Mouse (Mus musculus) layer of hippocampus, adult 2 months (tissue): ENCODE measurements at regions not wholly inside any gene's neighbourhood (a gene's known extent, or its start where the extent isn't known, plus 50 kb on each side); places are given as distances from the start of the nearest gene placed in this dataset.

ENCODE experiments used
- DNase-seq, 2 experiments: peaks; one replicate each; pipeline ENCODE4 v3.0.0; 2022; ENCODE audit warnings: low spot score in 2 of 2
- H3K27ac ChIP-seq: fragments of 200-600 bp; 2 replicates; pipeline ENCODE4 v1.8.1; 2022
- H3K4me3 ChIP-seq: fragments of 200-600 bp; 2 replicates; pipeline ENCODE4 v1.8.1; 2022; ENCODE audit warnings: mild to moderate bottlenecking
- CTCF ChIP-seq: fragments of 200-600 bp; conservative IDR thresholded peaks from 2 replicates; pipeline ENCODE4 v1.8.1; 2022; ENCODE audit warnings: antibody characterized with exemption, mild to moderate bottlenecking, moderate library complexity

DNA sequence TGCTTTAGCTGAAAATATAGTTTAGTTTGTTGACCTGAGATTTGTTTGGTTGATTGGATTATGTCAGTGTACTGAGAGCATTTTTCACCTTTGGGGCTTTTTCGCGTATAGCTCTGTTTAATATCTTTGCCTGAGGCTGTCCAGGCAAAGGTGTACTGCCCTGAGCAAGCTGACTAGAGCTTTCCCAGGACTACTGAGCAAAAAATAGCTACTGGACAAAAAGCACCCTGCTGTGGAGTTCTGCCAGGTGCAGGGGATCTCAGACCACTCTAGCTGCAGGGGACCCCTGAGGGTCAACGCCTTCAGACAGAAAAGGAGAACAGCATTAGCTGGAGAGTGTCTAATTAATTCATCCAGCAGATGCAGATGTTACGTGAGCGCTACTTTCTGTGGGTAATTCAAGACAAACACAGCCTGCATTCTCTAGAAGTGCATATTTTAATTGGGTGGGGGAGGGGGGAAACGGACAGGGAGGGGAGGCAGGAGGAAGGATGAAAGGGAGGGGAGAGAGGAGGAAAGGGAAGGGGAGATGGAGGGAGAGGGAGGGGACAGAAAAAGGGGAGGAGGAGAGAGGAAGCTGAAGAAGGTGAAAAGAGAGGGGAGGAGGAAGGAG, 61.7 kb downstream of the Thnsl1 start:
- H3K4me3 ChIP-seq, result no peak overlapping the region
- no peak for DNase-seq

DNA sequence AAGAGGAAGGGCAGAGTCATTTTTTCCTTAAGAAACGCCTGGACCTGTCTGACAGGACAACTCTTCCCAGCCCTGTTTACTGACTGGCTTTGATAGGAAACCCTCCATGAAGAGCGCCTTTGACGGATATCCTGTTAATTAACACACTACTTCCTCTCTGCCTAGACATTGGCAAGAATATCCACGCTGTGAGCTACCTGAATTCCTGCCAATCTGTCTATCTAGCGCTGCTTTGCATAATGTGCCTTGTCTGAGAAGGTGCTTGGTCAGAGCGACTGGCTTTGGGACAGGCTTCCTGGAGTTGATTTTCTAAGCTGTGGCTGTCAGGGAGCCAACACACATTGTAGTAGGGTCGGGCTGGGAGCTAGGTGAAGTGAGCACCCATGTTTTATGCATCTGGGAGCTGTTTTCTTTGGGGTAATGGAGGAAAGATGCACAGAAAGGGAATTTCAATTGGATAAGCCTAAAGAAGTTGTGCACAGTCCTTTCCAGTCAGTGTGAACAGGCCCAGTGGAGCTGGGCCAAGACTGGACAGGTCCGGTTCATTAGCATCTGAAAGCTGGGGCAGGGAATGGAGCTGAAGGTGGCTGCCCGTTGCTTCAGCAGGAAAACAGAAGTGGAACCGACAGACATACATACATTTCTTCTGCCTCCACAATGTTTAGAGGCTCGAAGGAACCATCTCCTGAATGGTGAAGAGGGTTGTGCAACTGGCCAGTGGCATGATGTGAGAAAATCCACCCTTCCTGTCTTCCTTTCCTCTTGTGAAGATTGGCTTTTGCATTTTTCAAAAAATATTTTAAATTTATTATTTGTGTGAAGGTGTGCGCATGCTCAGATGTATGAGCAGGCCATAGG, 64.7 kb downstream of the Thnsl1 start:
- no peak overlapping the region for H3K4me3 ChIP-seq
- no peak for DNase-seq
- peak overlapping the region; percentile 39; the same call in 1 of the 2 replicates for H3K27ac ChIP-seq
- no peak for TF ChIP-seq CTCF

More for the DNA sequence above, 61.7 kb downstream of the Thnsl1 start:
- H3K27ac ChIP-seq, result no peak overlapping the region
- no peak for TF ChIP-seq CTCF

DNA sequence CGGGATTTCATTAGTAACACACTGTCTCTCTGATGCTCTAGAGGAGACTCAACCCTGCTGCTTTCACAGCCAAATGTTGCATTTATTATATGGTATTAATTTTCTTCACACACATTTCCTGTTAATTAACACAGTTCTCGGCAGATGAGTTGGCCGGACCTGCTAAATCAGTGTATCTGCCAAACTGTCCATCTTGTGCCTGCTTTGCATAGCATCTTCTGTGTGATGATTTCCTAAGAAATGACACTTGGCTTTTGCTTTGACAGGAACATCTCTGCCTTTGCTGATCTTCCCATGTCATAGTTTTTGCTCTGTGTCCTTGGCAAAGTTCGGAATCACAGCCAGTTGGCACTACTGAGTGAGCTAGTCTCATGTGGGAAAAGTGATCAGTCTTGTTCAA, 67.9 kb downstream of the Thnsl1 start:
- Histone ChIP-seq H3K27ac (no peak overlapping the region), H3K4me3 (no peak overlapping the region)
- DNase-seq, result no peak
- TF ChIP-seq CTCF, result no peak

DNA sequence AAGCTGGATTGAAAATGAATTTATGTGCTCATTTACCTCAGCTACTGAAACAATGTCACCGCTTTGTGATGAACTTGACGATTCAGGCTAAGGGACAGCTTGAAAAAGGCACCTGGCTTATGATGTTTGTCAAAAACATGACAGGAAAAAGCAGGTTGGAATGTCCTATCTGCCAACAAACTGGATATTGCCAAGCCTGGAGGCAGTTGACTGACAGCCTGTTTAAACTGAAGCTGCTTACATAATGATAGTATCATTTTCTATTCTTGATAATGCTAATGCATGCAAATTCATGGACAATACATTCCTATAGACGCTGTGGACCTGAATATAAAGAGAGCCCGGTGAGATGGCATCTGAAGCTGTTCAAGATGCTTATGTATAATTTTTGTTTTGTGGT, 69.8 kb downstream of the Thnsl1 start:
- DNase-seq, result no peak
- peak overlapping the region; percentile 49; the same call in 1 of the 2 replicates for H3K27ac ChIP-seq
- no peak for TF ChIP-seq CTCF
- peak overlapping the region; percentile 3 for H3K4me3 ChIP-seq

DNA sequence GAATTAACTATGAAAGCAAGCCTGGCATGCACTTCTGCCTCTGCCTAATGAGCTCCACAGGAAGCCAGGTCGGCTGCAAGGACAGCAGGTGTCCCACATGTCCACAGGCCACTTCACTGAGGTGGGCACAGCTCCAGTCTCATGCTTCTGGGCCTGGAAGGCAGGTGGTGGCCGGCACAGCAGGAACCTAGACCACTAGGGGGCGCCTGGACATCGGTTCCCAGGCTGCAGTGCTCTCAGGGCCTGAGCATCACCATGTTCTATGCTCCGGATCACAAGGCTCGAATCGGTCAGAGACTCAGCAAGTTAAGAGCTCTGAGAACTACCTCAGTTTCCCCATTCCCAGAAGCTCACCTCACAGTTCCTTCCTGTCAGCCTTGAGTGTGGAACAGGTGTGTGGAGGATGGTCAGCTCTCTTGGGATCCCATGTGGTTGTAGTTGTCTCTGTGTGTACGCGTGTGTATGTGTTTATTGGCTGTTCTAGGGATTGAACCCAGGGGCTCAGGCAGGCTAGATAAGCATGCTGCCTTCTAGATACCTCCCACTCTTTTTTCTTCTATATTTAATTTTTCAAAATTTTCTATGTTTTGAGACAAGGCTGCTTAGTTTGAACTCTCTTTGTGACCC, 75.4 kb downstream of the Thnsl1 start:
- TF ChIP-seq CTCF, result peak; percentile 97
- no peak overlapping the region; the same call in 1 of the 2 replicates for H3K4me3 ChIP-seq
- H3K27ac ChIP-seq, result no peak overlapping the region
- DNase-seq, result peak; percentile 77 to 92

DNA sequence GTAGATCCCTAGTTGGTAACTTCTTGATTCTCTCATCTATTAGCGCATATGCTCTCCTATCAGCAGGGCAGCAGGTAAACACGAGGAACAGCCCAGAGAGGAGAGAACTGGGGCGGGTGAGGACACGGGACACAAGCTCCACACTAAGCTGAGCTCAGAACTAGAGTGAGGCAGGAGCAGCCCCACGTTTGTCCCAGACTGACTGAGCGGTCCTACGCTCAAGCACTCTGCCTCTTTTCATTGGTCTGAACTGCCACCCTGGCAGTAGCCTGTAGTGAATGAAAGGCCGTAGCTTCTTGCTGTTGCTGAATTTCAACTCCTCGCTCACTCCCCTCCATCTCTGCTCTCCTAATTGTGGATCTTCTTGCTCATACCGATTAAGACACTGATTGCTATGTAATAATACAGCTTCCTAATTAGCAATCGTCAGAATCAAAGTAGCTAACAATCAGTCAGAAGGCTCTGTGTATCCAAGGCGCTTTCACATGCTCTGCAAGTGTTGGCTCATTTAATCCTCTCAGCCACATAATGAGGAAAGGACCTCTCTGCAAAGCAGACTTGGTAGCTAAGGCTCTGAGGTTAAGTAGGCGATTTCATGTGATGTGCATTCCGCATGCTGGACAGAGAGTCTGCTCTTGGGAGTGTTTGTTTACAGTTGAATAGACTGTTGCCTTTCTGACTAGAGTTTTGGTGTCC, 77.1 kb downstream of the Thnsl1 start:
- H3K27ac ChIP-seq, result no peak overlapping the region; the same call in 1 of the 2 replicates

DNA sequence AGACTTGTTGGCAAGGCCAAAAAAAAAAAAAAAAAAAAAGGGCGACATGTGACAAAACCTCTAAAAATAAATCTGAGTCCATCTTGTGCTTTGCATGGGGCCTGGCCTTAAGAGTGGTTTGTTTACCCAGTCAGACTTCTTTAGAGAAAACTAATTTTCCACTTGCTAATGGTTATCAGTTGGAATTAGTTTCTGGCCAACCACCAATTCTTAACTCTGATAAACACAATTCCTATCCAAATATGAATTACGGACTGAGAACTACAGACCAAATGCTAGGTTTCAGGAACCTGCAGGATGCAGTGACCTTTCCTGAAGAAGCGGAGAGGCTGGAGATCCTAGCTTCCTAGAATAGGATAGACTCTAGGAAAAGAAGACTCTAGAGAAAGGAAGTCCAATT, 79.4 kb downstream of the Thnsl1 start:
- no peak for DNase-seq
- H3K27ac ChIP-seq, result no peak overlapping the region
- H3K4me3 ChIP-seq, result no peak overlapping the region
- no peak for TF ChIP-seq CTCF

More for the DNA sequence above, 77.1 kb downstream of the Thnsl1 start:
- no peak overlapping the region for H3K4me3 ChIP-seq
- no peak for DNase-seq
- no peak for TF ChIP-seq CTCF

DNA sequence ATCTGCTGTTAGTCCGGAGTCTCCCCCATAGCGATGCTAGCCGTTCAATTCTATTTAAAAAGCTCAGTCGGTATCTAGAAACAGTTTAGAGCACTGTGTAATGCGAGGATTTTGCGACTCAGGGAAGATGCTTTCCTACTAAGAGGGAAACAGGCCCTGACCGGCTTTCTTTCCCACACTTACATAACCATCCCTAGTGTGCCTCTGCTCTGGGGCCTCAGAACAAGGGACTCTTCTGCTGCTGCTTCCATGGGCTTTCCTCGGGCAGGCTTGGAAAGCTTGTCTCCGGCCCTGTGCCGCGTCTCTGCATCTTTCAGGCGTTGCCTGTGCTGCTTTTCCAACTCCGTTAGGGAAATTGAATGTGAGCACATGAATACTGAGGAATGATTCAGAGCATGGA, 79.6 kb upstream of the Gpr158 start:
- no peak for DNase-seq
- Histone ChIP-seq H3K4me3 (no peak overlapping the region), H3K27ac (peak overlapping the region; percentile 46)
- TF ChIP-seq CTCF, result no peak

DNA sequence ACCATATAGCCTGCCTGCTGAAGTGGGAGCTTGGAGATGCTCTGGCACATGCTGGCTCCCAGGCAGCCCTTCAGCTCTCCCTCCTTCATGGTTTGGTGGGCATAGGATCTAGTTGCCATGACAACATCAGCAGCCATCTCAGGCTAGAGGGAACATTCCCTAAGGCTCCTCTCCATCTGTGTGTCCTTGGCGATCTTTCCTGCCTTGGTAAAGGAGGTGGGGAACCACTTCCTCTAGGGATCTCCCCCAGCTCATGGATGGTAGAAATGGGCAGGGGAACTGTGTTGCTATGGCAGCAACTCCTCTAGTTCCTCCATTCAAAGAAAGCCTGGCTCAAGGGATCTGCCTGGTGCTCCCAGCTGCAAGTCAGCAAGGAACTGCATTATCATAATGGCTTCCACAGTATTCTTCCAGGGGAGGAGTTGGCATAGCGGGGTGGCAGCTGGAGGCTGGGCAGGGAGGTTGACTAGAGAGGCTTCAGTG, 74.6 kb upstream of the Gpr158 start:
- no peak for TF ChIP-seq CTCF
- H3K27ac ChIP-seq, result no peak overlapping the region
- H3K4me3 ChIP-seq, result no peak overlapping the region
- DNase-seq, result peak in 1 of 2 experiments; percentile 56

DNA sequence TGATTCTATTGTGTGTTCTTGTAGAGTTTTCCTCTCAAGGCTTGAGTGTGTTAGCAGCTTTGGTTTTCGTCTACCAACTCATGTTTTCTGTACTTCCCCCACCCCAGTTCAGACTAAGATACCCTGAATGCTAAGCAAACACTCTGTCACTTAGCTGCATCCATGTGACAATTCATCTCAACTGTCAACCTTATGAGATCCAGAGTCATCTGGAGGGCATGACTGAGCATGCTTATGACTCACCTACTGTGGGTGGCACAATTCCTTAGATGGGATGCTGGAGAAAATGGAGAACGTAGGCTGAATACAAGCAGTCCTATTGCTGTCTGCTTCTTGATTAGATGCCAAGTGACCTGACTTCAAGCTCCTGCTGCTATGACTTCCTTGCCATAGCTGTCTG, 73.3 kb upstream of the Gpr158 start:
- DNase-seq, result no peak
- H3K4me3 ChIP-seq, result no peak overlapping the region
- no peak overlapping the region for H3K27ac ChIP-seq
- TF ChIP-seq CTCF, result no peak

DNA sequence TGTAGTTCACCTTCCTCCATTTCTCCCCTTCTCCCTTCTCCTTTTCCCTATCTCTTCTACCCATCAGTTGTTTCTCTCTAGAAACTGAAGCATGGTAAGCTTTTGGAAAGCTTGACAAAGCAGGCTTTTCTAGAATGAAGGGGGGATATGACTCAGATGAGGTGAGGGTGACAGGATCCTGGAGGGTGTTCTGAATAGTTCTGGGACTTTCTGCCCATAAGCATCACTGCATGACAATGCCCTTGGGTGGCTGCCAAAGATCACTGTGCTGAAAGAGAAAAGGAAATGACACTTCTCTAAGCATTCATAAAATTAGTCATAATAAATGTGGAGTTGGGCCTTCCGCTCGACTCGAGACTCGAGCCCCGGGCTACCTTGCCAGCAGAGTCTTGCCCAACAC, 67.7 kb upstream of the Gpr158 start:
- H3K4me3 ChIP-seq, result no peak overlapping the region
- no peak for TF ChIP-seq CTCF
- DNase-seq, result no peak
- no peak overlapping the region for H3K27ac ChIP-seq
